Mouse (Mus musculus) thymus, postnatal 14 days (tissue): ENCODE results near the gene Gm36864.

Source experiments
- DNase-seq: peaks from one replicate; pipeline ENCODE4 v3.0.0; 2021

The Gm36864 gene

DNA sequence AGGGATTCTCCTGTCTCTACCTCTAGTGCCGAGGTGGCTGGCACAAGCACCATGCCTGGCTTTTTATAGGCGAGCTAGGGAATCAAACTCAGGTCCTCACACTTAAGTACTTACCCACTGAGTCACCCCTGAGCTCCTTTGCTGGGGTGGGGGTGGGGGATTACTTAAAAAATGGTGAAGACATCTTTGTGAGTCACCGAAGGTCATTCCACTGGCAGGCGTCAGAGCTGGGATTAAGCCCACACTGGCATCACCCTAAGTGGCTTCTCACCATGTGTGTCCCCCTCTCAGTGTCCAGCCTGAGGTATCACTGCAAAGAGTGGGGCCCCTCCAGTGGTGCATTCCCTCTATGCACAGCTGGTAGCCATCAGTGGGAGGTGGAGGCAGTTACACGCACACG is 24.4 kb downstream of the Gm36864 start:
- DNase-seq = no peak

DNA sequence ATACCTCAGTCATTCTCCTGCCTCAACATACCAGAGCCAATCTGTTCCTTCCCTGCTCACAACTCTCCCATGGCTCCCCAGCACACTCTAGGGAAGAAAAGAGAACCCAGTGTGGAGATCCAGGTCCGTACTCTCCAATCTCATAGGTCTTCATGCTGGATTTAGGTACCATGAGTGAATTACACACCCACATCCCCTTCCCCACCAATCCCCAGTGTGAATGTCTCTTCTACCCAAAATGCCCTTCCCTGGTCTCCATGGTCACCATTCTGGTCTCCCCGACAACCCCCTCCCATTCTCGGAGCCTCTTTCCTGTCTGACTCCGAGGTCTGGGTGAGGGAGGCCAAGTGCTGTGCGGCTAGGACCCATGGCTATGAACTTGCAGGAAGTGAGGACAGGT is 25.2 kb downstream of the Gm36864 start, which contains the start of gene Gm15517:
Gene Gm15517 (plus strand): TSS at position 301 of the 400 bp plus-strand sequence.
- no peak for DNase-seq

DNA sequence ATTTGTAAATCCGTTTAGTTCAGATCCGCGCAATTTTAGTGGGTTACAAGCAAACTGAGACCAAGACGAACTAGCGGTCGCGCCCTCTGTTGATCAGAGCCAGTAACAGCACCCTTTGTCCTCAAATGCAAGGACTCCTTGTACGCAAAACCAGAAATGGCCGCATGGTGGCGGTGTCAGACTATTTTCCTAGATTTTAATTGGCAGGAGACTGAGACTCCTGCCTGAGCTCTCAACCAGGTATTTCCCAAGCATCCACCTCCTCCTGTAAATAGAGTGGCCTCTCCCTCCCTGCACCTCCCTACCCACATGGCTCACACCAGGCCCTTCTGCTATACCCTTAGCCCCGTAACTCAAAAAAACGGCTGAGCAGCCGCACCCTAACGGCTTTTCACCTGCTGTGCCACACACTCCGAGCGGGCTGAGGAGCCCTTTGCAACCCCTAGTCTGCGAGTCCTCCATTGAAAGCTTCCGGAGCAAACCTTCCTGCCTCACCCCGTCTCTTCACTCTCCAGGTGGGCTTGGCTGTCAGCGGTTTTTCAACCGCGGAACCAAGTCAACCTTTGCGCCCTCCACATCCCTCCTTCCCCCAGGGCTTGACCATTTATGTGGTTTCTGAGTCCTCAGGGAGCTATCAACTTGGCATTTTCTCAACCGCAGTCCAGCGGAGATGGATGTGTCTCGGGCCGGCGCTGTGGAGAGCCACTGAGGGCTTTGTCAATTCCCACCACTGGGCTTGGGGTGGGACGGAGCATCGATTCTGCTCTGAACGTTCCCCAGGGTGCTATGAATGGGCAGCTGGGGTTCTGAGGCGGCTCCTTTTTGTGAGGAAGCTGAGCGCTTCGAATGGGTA is 27.0 kb downstream of the Gm36864 start:
- DNase-seq = peak; percentile 94

DNA sequence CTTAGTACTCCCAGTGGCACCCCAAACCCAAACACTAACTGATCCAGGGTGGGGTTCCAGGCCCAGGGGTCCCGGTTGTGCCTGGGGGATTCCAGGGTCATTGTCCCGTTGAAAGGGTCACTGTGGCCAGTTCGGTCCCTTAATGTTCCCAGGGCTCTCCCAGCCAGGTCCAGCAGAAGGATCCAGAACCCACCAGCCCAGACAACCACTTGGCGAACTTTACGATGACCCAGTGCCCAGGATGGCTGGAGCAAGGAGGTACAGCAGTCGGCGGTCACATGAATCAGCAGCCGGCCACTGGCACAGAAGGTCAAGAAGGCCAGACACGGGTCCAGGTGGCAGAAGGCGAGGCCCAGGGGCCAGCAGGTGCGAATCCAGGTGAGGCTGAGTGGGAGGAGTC is 32.1 kb downstream of the Gm36864 start:
- DNase-seq = no peak

DNA sequence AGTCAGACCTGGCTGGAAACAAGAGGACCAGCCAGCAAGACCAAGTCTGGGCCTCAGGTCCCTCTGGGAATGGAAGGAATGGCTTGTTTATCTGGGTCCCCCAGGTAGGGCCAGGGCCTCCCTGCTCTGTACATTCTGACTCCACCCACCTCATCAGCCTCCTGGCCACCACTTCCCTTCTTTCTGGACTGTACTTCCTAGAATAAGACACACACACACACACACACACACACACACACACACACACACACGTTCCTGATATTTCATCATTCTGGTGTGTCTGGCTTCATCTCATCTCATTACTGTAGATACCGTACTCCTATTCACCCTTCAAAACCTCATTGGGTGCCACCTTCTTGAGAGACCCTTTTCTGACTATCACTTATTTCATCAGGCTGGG is 33.4 kb downstream of the Gm36864 start:
- no peak for DNase-seq

DNA sequence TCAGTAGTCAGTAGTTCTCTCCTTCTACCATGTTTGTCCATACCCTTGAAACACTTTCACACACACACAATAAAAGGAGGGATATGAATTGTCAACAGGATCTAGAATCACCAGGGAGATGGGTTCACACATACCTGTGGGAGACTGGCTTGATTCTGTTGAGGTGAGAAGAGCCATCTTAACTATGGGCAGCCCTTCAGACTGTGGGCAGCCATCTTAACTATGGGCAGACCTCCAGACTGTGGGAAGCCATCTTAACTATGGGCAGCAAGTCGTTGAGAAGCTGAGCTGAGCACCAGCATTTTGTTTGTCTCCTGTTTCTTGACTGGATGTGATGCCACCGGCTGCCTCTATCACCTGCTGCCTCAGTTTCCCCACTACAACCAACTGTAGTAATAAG is 35.3 kb downstream of the Gm36864 start:
- DNase-seq = no peak

DNA sequence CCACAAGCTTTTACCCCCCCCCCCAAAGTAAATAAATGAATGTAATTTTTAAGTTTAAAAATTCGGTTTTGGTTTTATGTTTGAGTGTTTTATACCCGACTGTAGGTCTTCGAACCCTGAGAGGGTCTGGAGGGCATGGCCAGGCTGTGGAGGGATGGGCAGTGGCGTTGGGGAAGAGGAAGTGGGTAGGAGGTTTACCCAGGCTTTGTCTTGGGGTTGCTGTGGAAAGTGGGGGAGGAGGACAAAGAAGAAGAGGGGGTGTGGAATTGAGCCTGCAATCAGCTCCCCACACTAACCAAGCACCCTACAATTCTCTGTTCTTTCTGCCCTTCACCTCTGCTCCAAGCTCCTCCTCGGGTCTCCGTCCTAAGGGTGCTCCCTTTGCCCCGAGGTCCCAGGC is 36.6 kb downstream of the Gm36864 start:
- no peak for DNase-seq

DNA sequence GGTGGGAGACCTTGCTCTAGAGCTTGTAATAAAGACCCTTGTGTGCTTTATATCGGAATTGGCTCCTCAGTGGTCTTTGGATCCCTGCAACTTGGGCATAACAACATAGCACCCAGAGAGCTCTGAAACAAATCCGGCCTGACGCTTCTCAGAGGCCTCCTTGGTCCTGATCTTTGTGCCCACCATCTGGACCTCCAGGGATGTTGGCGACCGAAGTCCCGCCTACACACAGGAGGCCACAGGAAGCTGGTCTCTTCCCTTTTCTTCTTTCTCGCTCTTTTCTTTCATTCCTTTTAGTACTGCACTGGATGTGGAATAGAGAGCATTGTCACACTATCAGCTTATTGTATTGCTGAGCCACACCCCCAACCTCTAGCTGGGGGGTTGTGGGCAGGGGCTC is 37.5 kb downstream of the Gm36864 start:
- DNase-seq = no peak

DNA sequence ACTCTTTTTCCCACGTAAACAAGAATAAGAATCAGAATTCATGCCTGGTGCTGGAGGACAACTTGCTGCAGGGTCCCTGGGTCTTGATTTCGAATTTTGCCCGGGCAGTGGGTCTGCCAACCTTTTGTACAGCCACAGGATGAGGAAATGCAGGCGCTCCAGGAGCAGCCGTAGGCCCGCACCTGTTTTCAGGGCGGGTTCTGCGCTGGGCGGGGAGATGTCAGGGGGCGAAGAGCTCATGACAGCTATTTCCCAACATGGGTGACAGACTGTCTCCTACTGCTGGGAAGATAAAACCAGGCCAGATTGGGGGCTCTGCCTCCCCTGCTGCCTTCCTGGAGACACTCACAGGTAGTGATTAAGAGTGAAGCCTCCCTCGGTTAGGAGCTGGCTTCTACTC is 38.1 kb downstream of the Gm36864 start:
- no peak for DNase-seq

DNA sequence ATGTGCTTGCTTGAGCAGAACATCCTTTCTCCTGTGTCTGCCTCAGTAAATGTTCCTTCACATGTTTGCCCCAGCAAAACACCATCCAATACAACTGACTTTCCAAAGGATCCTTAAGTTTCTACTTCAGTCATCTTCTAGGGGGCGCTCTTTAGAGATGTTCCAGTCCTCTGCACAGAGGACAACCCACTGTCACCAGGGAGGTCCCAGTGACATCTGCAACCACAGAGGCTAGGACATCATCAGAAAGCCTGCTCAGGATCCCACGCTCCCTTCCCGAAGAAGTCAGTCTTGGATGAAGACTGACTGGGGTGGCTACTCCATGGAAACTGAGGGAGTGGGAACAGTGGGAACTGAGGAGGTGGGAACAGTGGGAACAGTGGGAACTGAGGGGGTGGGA is 39.6 kb downstream of the Gm36864 start:
- no peak for DNase-seq

DNA sequence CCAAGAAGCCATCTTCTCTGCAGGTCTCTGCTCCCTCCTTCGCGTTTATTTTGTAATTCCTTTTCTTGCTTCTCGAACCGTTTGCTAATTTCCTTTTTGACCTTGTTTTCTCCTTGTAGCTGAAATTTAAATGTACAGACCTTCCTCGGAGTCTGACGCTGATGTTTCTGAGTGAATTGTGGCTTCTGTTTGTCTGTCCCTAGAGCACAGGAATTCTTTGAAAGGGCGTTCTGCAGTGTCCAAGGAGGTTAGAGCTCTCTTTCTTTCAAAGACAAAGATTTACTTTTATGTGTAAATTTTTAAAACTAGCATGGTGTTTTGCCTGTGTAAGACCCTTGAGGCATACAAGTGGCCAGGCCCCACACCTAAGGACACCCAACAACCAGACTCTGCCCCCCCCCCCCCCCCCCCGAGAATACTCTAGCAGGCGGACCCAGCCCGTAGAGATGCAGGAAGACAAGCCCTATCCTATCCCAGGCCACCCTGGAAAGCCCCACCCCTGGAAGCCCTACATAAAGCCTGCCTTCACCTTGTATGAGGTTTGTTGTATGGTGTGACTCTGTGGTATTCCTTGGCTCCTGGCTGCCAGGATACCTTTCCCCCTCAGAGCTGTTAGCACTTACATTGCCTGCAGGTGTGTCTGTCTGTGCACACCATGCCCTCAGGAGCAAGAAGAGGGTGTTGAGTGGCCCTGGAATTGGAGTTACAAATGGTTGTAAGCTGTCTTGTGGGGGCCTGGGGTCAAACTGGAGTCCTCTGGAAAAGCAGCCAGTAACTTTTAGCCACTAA is 40.7 kb downstream of the Gm36864 start:
- DNase-seq = no peak

DNA sequence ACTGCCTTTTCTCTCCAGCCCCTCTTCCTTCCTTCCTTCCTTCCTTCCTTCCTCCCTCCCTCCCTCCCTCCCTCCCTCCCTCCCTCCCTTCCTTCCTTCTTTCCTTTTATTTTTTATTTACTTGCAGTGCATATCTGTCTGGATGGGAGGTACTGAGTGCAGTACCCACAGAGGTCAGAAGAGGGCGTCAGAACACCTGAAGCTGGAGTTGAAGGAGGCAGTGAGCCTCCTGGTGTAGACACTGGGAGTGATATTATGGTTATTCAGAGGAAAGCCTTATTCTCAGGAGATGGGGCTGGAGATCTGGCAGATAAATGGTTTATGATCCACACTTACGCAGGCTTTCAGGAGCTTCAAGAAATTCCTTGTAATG is 41.3 kb downstream of the Gm36864 start:
- peak; percentile 40 for DNase-seq

DNA sequence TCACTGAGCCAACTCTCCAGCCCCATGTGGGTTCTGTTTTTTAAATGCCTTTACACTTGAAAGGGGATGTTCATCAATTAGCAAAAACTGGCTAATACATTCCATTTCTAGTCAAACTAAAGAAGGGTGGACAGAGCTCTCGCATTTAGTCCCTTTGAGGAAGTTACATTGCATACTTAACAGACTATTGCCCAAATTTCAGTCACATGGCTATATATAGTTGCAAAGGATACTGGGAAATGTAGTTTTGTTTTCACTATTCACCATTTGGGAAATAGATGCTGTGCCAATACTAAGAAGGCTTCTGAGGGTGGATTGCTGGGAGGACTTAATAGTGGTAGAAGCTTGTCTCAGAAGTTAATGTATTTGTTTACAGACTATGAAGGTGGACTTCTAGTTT is 45.0 kb downstream of the Gm36864 start:
- no peak for DNase-seq

DNA sequence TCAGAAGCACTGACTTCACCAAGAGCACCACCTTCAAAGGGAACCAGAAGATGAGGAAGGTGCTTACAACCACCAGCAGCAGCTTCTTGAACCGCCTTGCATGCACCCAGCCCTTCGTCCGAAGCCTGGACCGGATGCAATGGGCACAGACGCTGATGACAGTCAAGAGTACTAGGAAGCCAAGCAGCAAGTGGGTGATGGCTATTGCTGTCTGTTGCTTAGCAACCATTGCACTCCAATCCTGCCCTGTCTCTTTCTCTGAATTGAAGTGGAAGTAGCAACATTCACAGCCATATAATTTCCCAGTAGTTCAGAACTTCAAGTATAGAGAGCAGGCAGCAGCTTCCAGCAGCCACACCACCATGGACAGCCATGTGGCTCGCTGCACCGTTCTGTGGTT is 45.6 kb downstream of the Gm36864 start:
- no peak for DNase-seq

DNA sequence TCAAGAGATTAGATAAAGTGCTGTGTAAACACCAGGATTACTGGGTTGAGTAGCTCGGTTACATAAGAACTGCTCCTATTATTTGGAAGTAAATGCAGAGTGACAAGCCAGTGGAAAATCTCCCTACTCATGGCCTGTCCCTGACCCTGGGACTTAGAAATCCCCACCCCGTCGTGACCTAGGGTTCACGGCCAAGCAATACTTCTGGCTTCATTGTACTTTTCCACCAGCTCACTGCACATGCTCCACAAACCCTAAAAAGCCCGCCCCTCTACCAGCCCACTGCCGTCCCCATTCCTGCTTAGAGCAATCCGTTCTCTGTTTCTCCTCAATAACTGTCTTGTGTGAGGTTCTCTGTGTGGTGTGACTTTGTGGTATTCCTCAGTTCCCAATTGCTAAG is 51.8 kb downstream of the Gm36864 start:
- DNase-seq = no peak

DNA sequence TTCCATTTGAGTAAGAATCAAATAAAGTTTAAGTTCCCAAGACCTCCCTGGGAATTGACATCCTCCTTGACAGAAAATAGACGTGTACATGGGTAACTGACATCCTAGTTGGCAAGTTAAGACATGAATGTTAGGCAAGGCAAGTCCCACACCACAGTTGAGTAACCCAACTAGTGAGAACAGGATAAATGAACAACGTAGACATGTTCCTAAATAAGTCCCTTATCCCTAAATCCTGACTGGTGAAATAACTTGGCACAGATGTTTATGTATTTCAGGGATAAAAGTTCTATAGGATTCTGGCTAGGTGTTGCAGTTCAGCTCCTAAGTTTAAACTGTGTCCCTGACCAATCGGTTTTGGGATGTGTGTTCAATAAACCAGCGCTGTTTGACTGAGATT is 55.0 kb downstream of the Gm36864 start:
- DNase-seq = no peak

DNA sequence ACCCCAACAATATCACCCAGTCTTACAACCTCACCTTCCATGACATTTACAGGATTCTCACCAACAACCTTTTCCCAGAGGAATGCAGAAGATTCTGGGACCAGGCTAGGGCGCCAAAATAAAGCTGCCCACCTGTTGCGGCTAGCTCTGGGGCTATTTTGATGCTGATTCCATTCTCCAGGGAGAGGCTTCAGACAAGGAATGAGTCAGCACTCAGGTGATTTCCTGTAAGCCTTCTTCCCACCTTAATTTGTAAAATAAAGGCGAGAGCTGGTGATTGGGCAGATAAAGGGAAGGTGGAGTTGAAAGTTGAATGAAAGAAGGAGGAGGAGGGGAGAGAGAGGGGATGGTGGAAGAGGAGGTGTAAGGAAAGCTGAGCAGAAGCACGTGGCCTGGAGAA is 55.4 kb downstream of the Gm36864 start:
- no peak for DNase-seq
